ENCODE assay signal across 28 mouse cellular contexts in the genomic region with DNA sequence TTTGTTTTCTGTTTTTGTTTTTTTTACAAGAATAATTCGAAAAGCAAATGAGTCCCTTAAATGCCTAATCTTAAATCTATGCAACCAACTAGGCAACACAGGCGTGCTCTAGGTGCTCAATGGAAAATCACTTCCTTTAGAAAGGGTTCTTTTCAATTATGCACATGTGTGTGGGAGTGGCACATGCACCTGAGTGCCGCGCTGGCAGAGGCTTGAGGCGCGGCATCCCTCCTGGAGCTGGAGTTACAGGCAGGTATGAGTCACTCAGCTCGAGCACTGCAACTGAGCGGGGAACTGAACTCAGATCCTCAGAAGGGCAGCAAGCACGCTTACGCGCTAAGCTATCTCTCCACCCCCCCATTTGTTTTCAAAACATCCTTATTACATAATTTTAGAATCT. TPM values are rescaled to one million over a fixed set of nuclear protein-coding genes. Genes with fewer than 3 reads are reported as not detected.
A peak's percentile ranks its signal among the peaks of the same experiment; 100 is the strongest.
DNase-seq lines count a peak whose midpoint lies in the region; ATAC-seq and TF ChIP-seq lines count a peak whose summit lies in the region.
"Had no signal": no experiment of that assay in that cellular context is flagged by ENCODE, and none has a peak within 500 bp of the region (broad histone marks: within the 10 kb centered on the region; RNA-seq: fewer than 3 reads in every experiment).

No protein-coding gene starts in this region.

- no peaks in the 10 kb centered on the region for H3K9me3 ChIP-seq in lung, postnatal 0 days (ENCODE audit: low read length)
- H3K9me3 ChIP-seq in intestine, embryonic 16.5 days (ENCODE audit: control insufficient read depth, low read length) = no peaks in the 10 kb centered on the region
- no peaks in the 10 kb centered on the region for H3K9me3 ChIP-seq in stomach, postnatal 0 days (ENCODE audit: control insufficient read depth, low read length)
- H3K9me3 ChIP-seq: embryonic facial prominence, embryonic 12.5 days; heart, embryonic 13.5 days; hindbrain, embryonic 10.5 days; hindbrain, embryonic 15.5 days; limb, embryonic 13.5 days; lung, embryonic 15.5 days; megakaryocyte, embryonic 14.5 days; midbrain, embryonic 12.5 days; neural tube, embryonic 13.5 days had no signal

- no peaks in the 10 kb centered on the region for H3K4me1 ChIP-seq in lung, postnatal 0 days (ENCODE audit: insufficient read depth, low read depth, low read length)
- H3K4me1 ChIP-seq in intestine, embryonic 16.5 days (ENCODE audit: control insufficient read depth, insufficient read depth, low read length) = no peaks in the 10 kb centered on the region
- no peaks in the 10 kb centered on the region for H3K4me1 ChIP-seq in stomach, postnatal 0 days (replicated peaks; ENCODE audit: control insufficient read depth, insufficient read depth)
- H3K4me1 ChIP-seq: hindbrain, embryonic 15.5 days had no signal

- no peak overlapping the region for H3K27ac ChIP-seq in lung, postnatal 0 days (ENCODE audit: low read length)
- H3K27ac ChIP-seq in intestine, embryonic 16.5 days (ENCODE audit: low read length) = no peak overlapping the region
- no peak overlapping the region for H3K27ac ChIP-seq in stomach, postnatal 0 days (replicated peaks)
- H3K27ac ChIP-seq: embryonic facial prominence, embryonic 12.5 days; heart, embryonic 13.5 days; hindbrain, embryonic 10.5 days; hindbrain, embryonic 15.5 days; limb, embryonic 13.5 days; lung, embryonic 15.5 days; midbrain, embryonic 12.5 days; neural tube, embryonic 13.5 days had no signal

- WGBS in lung, postnatal 0 days = 90% methylated on average over 11 of the region's 11 CpGs
- 84% methylated on average over 11 of the region's 11 CpGs for WGBS in intestine, embryonic 16.5 days
- 71% methylated on average over 11 of the region's 11 CpGs for WGBS in stomach, postnatal 0 days

- H3K4me2 ChIP-seq in lung, postnatal 0 days (replicated peaks; ENCODE audit: low read depth, low read length) = no peak overlapping the region
- H3K4me2 ChIP-seq in intestine, embryonic 16.5 days (ENCODE audit: low read depth, low read length) = no peak overlapping the region
- no peak overlapping the region for H3K4me2 ChIP-seq in stomach, postnatal 0 days (replicated peaks; ENCODE audit: low read depth)
- H3K4me2 ChIP-seq: embryonic facial prominence, embryonic 12.5 days; heart, embryonic 13.5 days; hindbrain, embryonic 15.5 days; limb, embryonic 13.5 days; liver, embryonic 11.5 days; lung, embryonic 15.5 days; midbrain, embryonic 12.5 days; neural tube, embryonic 13.5 days had no signal

- no peak overlapping the region for H3K9ac ChIP-seq in lung, postnatal 0 days (replicated peaks; ENCODE audit: low read depth)
- H3K9ac ChIP-seq in intestine, embryonic 16.5 days (ENCODE audit: low read depth, low read length) = no peak overlapping the region
- H3K9ac ChIP-seq in stomach, postnatal 0 days (ENCODE audit: low read length) = no peak overlapping the region
- H3K9ac ChIP-seq: embryonic facial prominence, embryonic 12.5 days; heart, embryonic 13.5 days; hindbrain, embryonic 15.5 days; limb, embryonic 13.5 days; lung, embryonic 15.5 days; midbrain, embryonic 12.5 days; neural tube, embryonic 13.5 days had no signal

- H3K4me3 ChIP-seq in lung, postnatal 0 days (ENCODE audit: low read depth, low read length) = no peak overlapping the region
- H3K4me3 ChIP-seq in intestine, embryonic 16.5 days (ENCODE audit: low read length) = no peak overlapping the region
- H3K4me3 ChIP-seq in stomach, postnatal 0 days (ENCODE audit: low read depth, low read length) = no peak overlapping the region
- H3K4me3 ChIP-seq: embryonic facial prominence, embryonic 12.5 days; heart, embryonic 13.5 days; hindbrain, embryonic 10.5 days; hindbrain, embryonic 15.5 days; limb, embryonic 13.5 days; lung, embryonic 15.5 days; megakaryocyte, embryonic 14.5 days; midbrain, embryonic 12.5 days; neural tube, embryonic 13.5 days had no signal

- no peaks in the 10 kb centered on the region for H3K36me3 ChIP-seq in lung, postnatal 0 days (ENCODE audit: insufficient read depth, low read length)
- no peaks in the 10 kb centered on the region for H3K36me3 ChIP-seq in intestine, embryonic 16.5 days (ENCODE audit: control insufficient read depth, insufficient read depth, low read length)
- H3K36me3 ChIP-seq in stomach, postnatal 0 days (ENCODE audit: control insufficient read depth, insufficient read depth, low read length) = no peaks in the 10 kb centered on the region
- H3K36me3 ChIP-seq: hindbrain, embryonic 15.5 days; neural tube, embryonic 13.5 days had no signal

- TF ChIP-seq EP300 in lung, postnatal 0 days (IDR thresholded peaks at IDR 0.05) = no peak
- TF ChIP-seq EP300 in stomach, postnatal 0 days (optimal IDR thresholded peaks at IDR 0.05) = no peak

- peak; percentile 5 for DNase-seq in CD4-positive, CD25-positive, alpha-beta regulatory T cell, adult 2 months (ENCODE audit: low read depth, low spot score)
- peak; percentile 9 for DNase-seq in lung, postnatal 0 days (ENCODE audit: low spot score)
- no peak for DNase-seq in lung, postnatal 14 days
- peak; percentile 61 for DNase-seq in stomach, postnatal 0 days (ENCODE audit: low spot score)
- DNase-seq in left cerebral cortex, adult 8-10 months (ENCODE audit: low spot score in 2 of 2) = no peak
- DNase-seq in thymus, postnatal 10 days (ENCODE audit: low spot score in 2 of 2) = no peak
- DNase-seq: adrenal gland, adult 8-10 months; cerebellum, adult 9-10 months; cerebellum, postnatal 36 days; embryo, embryonic 11 days; heart, postnatal 10 days; layer of hippocampus, adult 9-11 months; lung, postnatal 4 days; thymus, adult 2 months had no signal

- no peaks in the 10 kb centered on the region for H3K27me3 ChIP-seq in lung, postnatal 0 days (replicated peaks; ENCODE audit: insufficient read depth, low read length)
- H3K27me3 ChIP-seq in intestine, embryonic 16.5 days (replicated peaks; ENCODE audit: control insufficient read depth, insufficient read depth, low read length) = no peaks in the 10 kb centered on the region
- H3K27me3 ChIP-seq in stomach, postnatal 0 days (ENCODE audit: control insufficient read depth, insufficient read depth, low read length) = no peaks in the 10 kb centered on the region
- H3K27me3 ChIP-seq: embryonic facial prominence, embryonic 12.5 days; heart, embryonic 13.5 days; hindbrain, embryonic 15.5 days; limb, embryonic 13.5 days; lung, embryonic 15.5 days; megakaryocyte, embryonic 14.5 days; midbrain, embryonic 12.5 days; neural tube, embryonic 13.5 days had no signal

- no peak for TF ChIP-seq CTCF in lung, postnatal 0 days (IDR thresholded peaks at IDR 0.05)
- TF ChIP-seq CTCF in stomach, postnatal 0 days (IDR thresholded peaks at IDR 0.05; ENCODE audit: low read depth) = no peak

- no peak for ATAC-seq in CD4-positive, CD25-positive, alpha-beta regulatory T cell, adult 4 months
- ATAC-seq in lung, postnatal 0 days = no peak
- peak; percentile 77 for ATAC-seq in intestine, embryonic 16.5 days
- peak; percentile 89 for ATAC-seq in stomach, postnatal 0 days (ENCODE audit: low FRiP score, low TSS enrichment)
- ATAC-seq: forebrain, embryonic 14.5 days had no signal

RNA-seq across cellular contexts. Expression of gene Tmem200b, which starts 26.3 kb away (rescaled TPM):
- not detected for polyA plus RNA-seq in CD4-positive, CD25-positive, alpha-beta regulatory T cell, adult 4 months (2017; shearing (Covaris generic))
- 1.3 and 1.8 TPM in 2 replicates for polyA plus RNA-seq in lung, postnatal 0 days (2015; fragmentation: Nextera tagmentation; extraction: Ambion mirVana)
- 0.18 and 0.20 TPM in 2 replicates for polyA plus RNA-seq in intestine, embryonic 16.5 days (2015; fragmentation: Nextera tagmentation; extraction: Ambion mirVana)
- 1.8 and 3.2 TPM in 2 replicates for polyA plus RNA-seq in stomach, postnatal 0 days (2015; fragmentation: Nextera tagmentation; extraction: Ambion mirVana)
- total RNA-seq in left cerebral cortex, adult 8-10 months (2022) = 10 to 100 TPM in 3 of 4 experiments, 1 to 10 TPM in 1; 9.5 to 11.6 (median 10.2) TPM
- polyA plus RNA-seq: forebrain, embryonic 14.5 days; liver, embryonic 16.5 days had no signal

Comparison
In these comparisons a context has a peak if more than half of its experiments do, and no peak if none do; other contexts are left out.
1. DNase-seq: peak in CD4-positive, CD25-positive, alpha-beta regulatory T cell, adult 2 months (single experiment), lung, postnatal 0 days (single experiment) and stomach, postnatal 0 days (single experiment); none in lung, postnatal 14 days (single experiment), left cerebral cortex, adult 8-10 months (0 of 2) and thymus, postnatal 10 days (0 of 2).
2. ATAC-seq: peak in intestine, embryonic 16.5 days (single experiment) and stomach, postnatal 0 days (single experiment); none in CD4-positive, CD25-positive, alpha-beta regulatory T cell, adult 4 months (single experiment) and lung, postnatal 0 days (single experiment).